26 mouse cellular contexts compared by ENCODE assay signal in genomic region chr14:20844126-20844525, GRCm38 (mm10). TPM values are rescaled to one million over a fixed set of nuclear protein-coding genes. Genes with fewer than 3 reads are reported as not detected.
A peak's percentile ranks its signal among the peaks of the same experiment; 100 is the strongest.
DNase-seq lines count a peak whose midpoint lies in the region; ATAC-seq and TF ChIP-seq lines count a peak whose summit lies in the region.
"Had no signal": no experiment of that assay in that cellular context is flagged by ENCODE, and none has a peak within 500 bp of the region (broad histone marks: within the 10 kb centered on the region; RNA-seq: fewer than 3 reads in every experiment).

No protein-coding gene starts in this region.

- H3K4me1 ChIP-seq in kidney, embryonic 15.5 days: peaks cover 20% of the 10 kb centered on the region
- 0 out of 2 replicates have a peak, but pooled peaks cover 10% of the 10 kb centered on the region for H3K4me1 ChIP-seq in embryonic fibroblast, embryonic 13.5 days (ENCODE audit: control insufficient read depth, insufficient read depth, low read length)
- H3K4me1 ChIP-seq: embryonic facial prominence, embryonic 13.5 days; forebrain, embryonic 10.5 days; forebrain, embryonic 13.5 days; hindbrain, embryonic 13.5 days had no signal

- no peak overlapping the region for H3K4me2 ChIP-seq in kidney, embryonic 15.5 days
- H3K4me2 ChIP-seq: embryonic facial prominence, embryonic 13.5 days; forebrain, embryonic 13.5 days; heart, embryonic 11.5 days; hindbrain, embryonic 13.5 days had no signal

- 91% methylated on average over 6 of the region's 6 CpGs for WGBS in kidney, embryonic 15.5 days
- 95% methylated on average over 6 of the region's 6 CpGs for WGBS in macrophage (ENCODE audit: missing documents)

- TF ChIP-seq POLR2A in embryonic fibroblast, embryonic 13.5 days (IDR thresholded peaks at IDR 0.05; ENCODE audit: low read depth, low read length): peak; percentile 31; the same call in 1 of the 2 replicates

- intact Hi-C loops in heart, postnatal 36 days (cut with DNase I): no loop called here

- H3K9me3 ChIP-seq in kidney, embryonic 15.5 days (replicated peaks): no peaks in the 10 kb centered on the region
- H3K9me3 ChIP-seq: embryonic facial prominence, embryonic 10.5 days; embryonic facial prominence, embryonic 13.5 days; forebrain, embryonic 10.5 days; forebrain, embryonic 13.5 days; hindbrain, embryonic 10.5 days; hindbrain, embryonic 13.5 days had no signal

- H3K27me3 ChIP-seq in kidney, embryonic 15.5 days: no peaks in the 10 kb centered on the region
- H3K27me3 ChIP-seq: embryonic facial prominence, embryonic 13.5 days; forebrain, embryonic 13.5 days; hindbrain, embryonic 13.5 days had no signal

- no peak overlapping the region for H3K4me3 ChIP-seq in kidney, embryonic 15.5 days (replicated peaks)
- no peak overlapping the region for H3K4me3 ChIP-seq in embryonic fibroblast, embryonic 13.5 days (ENCODE audit: insufficient read depth, low read length)
- H3K4me3 ChIP-seq in macrophage (ENCODE audit: inconsistent target): no peak overlapping the region
- H3K4me3 ChIP-seq: embryonic facial prominence, embryonic 10.5 days; embryonic facial prominence, embryonic 13.5 days; forebrain, embryonic 10.5 days; forebrain, embryonic 13.5 days; hindbrain, embryonic 10.5 days; hindbrain, embryonic 13.5 days had no signal

- TF ChIP-seq CTCF in embryonic fibroblast, embryonic 13.5 days (IDR thresholded peaks at IDR 0.05; ENCODE audit: borderline replicate concordance, insufficient read depth, low read length): no peak

- 0 out of 2 replicates have a peak, but pooled peaks cover 6% of the 10 kb centered on the region for H3K36me3 ChIP-seq in kidney, embryonic 15.5 days
- peaks cover 12% of the 10 kb centered on the region; the same call in 1 of the 2 replicates for H3K36me3 ChIP-seq in macrophage (ENCODE audit: inconsistent target)
- H3K36me3 ChIP-seq: embryonic facial prominence, embryonic 10.5 days; embryonic facial prominence, embryonic 13.5 days; forebrain, embryonic 10.5 days; hindbrain, embryonic 10.5 days; hindbrain, embryonic 13.5 days had no signal

- ATAC-seq in kidney, embryonic 15.5 days (replicated peaks; ENCODE audit: low FRiP score): no peak
- ATAC-seq: activated CD4-positive, CD25-positive, alpha-beta regulatory T cell, adult 4 months; forebrain, embryonic 13.5 days; forebrain, embryonic 16.5 days; hindbrain, embryonic 16.5 days had no signal

- peak; percentile 80 for DNase-seq in heart, adult 11 months
- no peak for DNase-seq in heart, postnatal 36 days
- peak; percentile 56 for DNase-seq in kidney, adult 9 months
- no peak for DNase-seq in adrenal gland, adult (ENCODE audit: inconsistent age in 2 of 2, low spot score in 1 of 2)
- DNase-seq in cerebellum, postnatal 25 days: no peak
- DNase-seq: adrenal gland, postnatal 14 days; cerebellum, adult 11 months; cerebellum, adult 2 months; cerebellum, adult 9-11 months; cerebellum, postnatal 36 days; embryo, embryonic 11 days; gastrocnemius, postnatal 10 days; gastrocnemius, postnatal 36 days had no signal

- H3K27ac ChIP-seq in kidney, embryonic 15.5 days: no peak overlapping the region
- H3K27ac ChIP-seq in embryonic fibroblast, embryonic 13.5 days (ENCODE audit: insufficient read depth, low read length): no peak overlapping the region
- 0 out of 2 replicates have a peak overlapping the region, but pooled peaks have one; percentile 83 for H3K27ac ChIP-seq in macrophage
- H3K27ac ChIP-seq: embryonic facial prominence, embryonic 10.5 days; embryonic facial prominence, embryonic 13.5 days; forebrain, embryonic 10.5 days; forebrain, embryonic 13.5 days; hindbrain, embryonic 10.5 days; hindbrain, embryonic 13.5 days had no signal

- no peak overlapping the region for H3K9ac ChIP-seq in kidney, embryonic 15.5 days
- H3K9ac ChIP-seq: embryonic facial prominence, embryonic 13.5 days; forebrain, embryonic 13.5 days; hindbrain, embryonic 13.5 days had no signal

- H3K79me2 ChIP-seq in macrophage (ENCODE audit: inconsistent target): peaks cover 32% of the 10 kb centered on the region

RNA-seq across cellular contexts. Expression of gene Plau, which starts 7.7 kb away (rescaled TPM):
- 1 to 10 TPM; 6.1 to 6.2 TPM for total RNA-seq in heart, postnatal 36 days (2021)
- 10.7 and 12.4 TPM in 2 replicates for polyA plus RNA-seq in kidney, embryonic 15.5 days (2015; fragmentation: Nextera tagmentation; extraction: Ambion mirVana)
- 75.9 and 142 TPM in 2 replicates for polyA plus RNA-seq in embryonic fibroblast, embryonic 13.5 days (2011; ENCODE audit: insufficient read length, low read depth, missing spikeins)
- total RNA-seq in macrophage (2018; cell fraction: chromatin; rRNA removed): 100 to 1,000 TPM in 7 of 26 experiments, 10 to 100 TPM in 18, 1 to 10 TPM in 1; 9.6 to 345 (median 38.2) TPM
- total RNA-seq in macrophage (2018; cell fraction: cytosol; rRNA removed): 100 to 1,000 TPM in 7 of 26 experiments, 10 to 100 TPM in 19; 41.3 to 309 (median 83.1) TPM
- 100 to 1,000 TPM in 13 of 26 experiments, 10 to 100 TPM in 13; 32.6 to 727 (median 100) TPM for total RNA-seq in macrophage (2018; cell fraction: nucleus; rRNA removed)
- 44.2 to 693 TPM (median 52.7 TPM) in 3 replicates for polyA plus RNA-seq in macrophage (2018)
- polyA plus RNA-seq: activated CD4-positive, CD25-positive, alpha-beta regulatory T cell, adult 4 months had no signal

RNA-seq across cellular contexts. Expression of gene Camk2g, which starts 50.2 kb away (rescaled TPM):
- total RNA-seq in heart, postnatal 36 days (2021): 10 to 100 TPM; 51.4 to 52.8 TPM
- polyA plus RNA-seq in kidney, embryonic 15.5 days (2015; fragmentation: Nextera tagmentation; extraction: Ambion mirVana): 39.6 and 48.4 TPM in 2 replicates
- 105 and 138 TPM in 2 replicates for polyA plus RNA-seq in embryonic fibroblast, embryonic 13.5 days (2011; ENCODE audit: insufficient read length, low read depth, missing spikeins)
- total RNA-seq in macrophage (2018; cell fraction: chromatin; rRNA removed): 100 to 1,000 TPM in 3 of 26 experiments, 10 to 100 TPM in 23; 14.3 to 109 (median 64.6) TPM
- 10 to 100 TPM in 19 of 26 experiments, 1 to 10 TPM in 7; 4.5 to 18.4 (median 13.5) TPM for total RNA-seq in macrophage (2018; cell fraction: cytosol; rRNA removed)
- 10 to 100 TPM in 25 of 26 experiments, 1 to 10 TPM in 1; 7.4 to 72.9 (median 29.9) TPM for total RNA-seq in macrophage (2018; cell fraction: nucleus; rRNA removed)
- polyA plus RNA-seq in macrophage (2018): 12.2 to 24.7 TPM (median 16.2 TPM) in 3 replicates

Comparison
In these comparisons a context has a peak if more than half of its experiments do, and no peak if none do; other contexts are left out.
1. DNase-seq: peak in heart, adult 11 months (single experiment) and kidney, adult 9 months (single experiment); none in heart, postnatal 36 days (0 of 2), adrenal gland, adult (0 of 2) and cerebellum, postnatal 25 days (0 of 2).